ENCODE assay signal across 19 mouse cellular contexts in the genomic region with DNA sequence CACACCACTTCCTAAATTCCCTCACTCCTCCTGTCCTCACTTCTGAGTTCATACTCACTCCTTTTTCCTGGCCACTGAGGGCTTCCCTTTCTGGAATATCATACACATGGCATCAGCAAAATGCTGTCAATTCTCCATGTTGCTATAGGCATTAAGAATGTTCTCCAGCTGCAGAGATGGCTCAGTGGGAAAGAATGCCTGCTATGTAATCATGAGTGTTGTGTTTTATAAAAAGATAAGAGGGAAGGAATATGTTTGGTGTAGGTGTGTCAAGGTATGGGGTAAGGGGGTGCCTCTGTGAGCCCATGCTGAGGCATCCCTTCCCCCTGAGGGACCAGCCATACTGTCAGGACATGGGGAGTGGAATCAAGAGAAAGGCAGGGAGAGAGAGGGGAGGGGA.
DNase-seq lines count a peak whose midpoint lies in the region; ATAC-seq and TF ChIP-seq lines count a peak whose summit lies in the region.
"Had no signal": no experiment of that assay in that cellular context is flagged by ENCODE, and none has a peak within 500 bp of the region (broad histone marks: within the 10 kb centered on the region; RNA-seq: fewer than 3 reads in every experiment).

No protein-coding gene starts in this region.

- H3K27ac ChIP-seq in lung, postnatal 0 days (ENCODE audit: low read length) = no peak overlapping the region
- H3K27ac ChIP-seq: embryonic facial prominence, embryonic 10.5 days; embryonic facial prominence, embryonic 12.5 days; forebrain, embryonic 13.5 days; forebrain, embryonic 15.5 days had no signal

- no peaks in the 10 kb centered on the region for H3K27me3 ChIP-seq in lung, postnatal 0 days (replicated peaks; ENCODE audit: insufficient read depth, low read length)
- H3K27me3 ChIP-seq: embryonic facial prominence, embryonic 12.5 days; forebrain, embryonic 13.5 days; forebrain, embryonic 15.5 days; Patski had no signal

- no peaks in the 10 kb centered on the region for H3K9me3 ChIP-seq in lung, postnatal 0 days (ENCODE audit: low read length)
- H3K9me3 ChIP-seq: embryonic facial prominence, embryonic 10.5 days; embryonic facial prominence, embryonic 12.5 days; forebrain, embryonic 13.5 days; forebrain, embryonic 15.5 days had no signal

- intact Hi-C loops in heart, postnatal 14 days (cut with DNase I) = loop anchor here (1.0 kb wide), 1 partner anchor 23 kb away; no protein-coding TSS in a partner anchor

- no peak overlapping the region for H3K9ac ChIP-seq in lung, postnatal 0 days (replicated peaks; ENCODE audit: low read depth)
- H3K9ac ChIP-seq: embryonic facial prominence, embryonic 12.5 days; forebrain, embryonic 13.5 days; forebrain, embryonic 15.5 days; forebrain, postnatal 0 days had no signal

- H3K4me3 ChIP-seq in lung, postnatal 0 days (ENCODE audit: low read depth, low read length) = no peak overlapping the region
- H3K4me3 ChIP-seq: embryonic facial prominence, embryonic 10.5 days; embryonic facial prominence, embryonic 12.5 days; forebrain, embryonic 13.5 days; forebrain, embryonic 15.5 days had no signal

- H3K4me1 ChIP-seq in lung, postnatal 0 days (ENCODE audit: insufficient read depth, low read depth, low read length) = 0 out of 2 replicates have a peak, but pooled peaks cover 3% of the 10 kb centered on the region
- H3K4me1 ChIP-seq: embryonic facial prominence, embryonic 10.5 days; embryonic facial prominence, embryonic 12.5 days; forebrain, embryonic 13.5 days; forebrain, embryonic 15.5 days had no signal

- ATAC-seq in lung, postnatal 0 days = peak; percentile 74
- ATAC-seq: activated CD4-positive, CD25-positive, alpha-beta regulatory T cell, adult 4 months; forebrain, embryonic 13.5 days; forebrain, embryonic 15.5 days; forebrain, postnatal 0 days; Patski had no signal

- H3K4me2 ChIP-seq in lung, postnatal 0 days (replicated peaks; ENCODE audit: low read depth, low read length) = no peak overlapping the region
- H3K4me2 ChIP-seq: embryonic facial prominence, embryonic 12.5 days; forebrain, embryonic 13.5 days; forebrain, embryonic 15.5 days had no signal

- peak; percentile 40 for DNase-seq in heart, adult 11 months
- no peak for DNase-seq in heart, postnatal 14 days
- no peak for DNase-seq in lung, postnatal 0 days (ENCODE audit: low spot score)
- no peak for DNase-seq in lung, adult 18-20 months
- no peak for DNase-seq in kidney, adult 9 months
- DNase-seq: adrenal gland, adult 8-10 months; adrenal gland, postnatal 36 days; cerebellum, adult 11-12 months; cerebellum, adult 2 months; cerebellum, adult 9-10 months; cerebellum, postnatal 10 days; cerebellum, postnatal 25 days; forebrain, postnatal 0 days had no signal

- TF ChIP-seq CTCF in lung, postnatal 0 days (IDR thresholded peaks at IDR 0.05) = no peak

- peak; percentile 79 for TF ChIP-seq EP300 in lung, postnatal 0 days (IDR thresholded peaks at IDR 0.05)

- no peaks in the 10 kb centered on the region for H3K36me3 ChIP-seq in lung, postnatal 0 days (ENCODE audit: insufficient read depth, low read length)
- H3K36me3 ChIP-seq: embryonic facial prominence, embryonic 10.5 days; embryonic facial prominence, embryonic 12.5 days; forebrain, embryonic 15.5 days had no signal
